Mouse (Mus musculus): Measurements from ENCODE around the gene Rpp14.

Gene Rpp14

GRCm38 (mm10) chr14:8080165-8080679 lies at the start of gene Rpp14:
TSS of gene Rpp14 (plus strand) at chr14:8080367.
- DNase-seq (ENCODE audit: low spot score) = peak; percentile 94

GRCm38 (mm10) chr14:8030535-8030934 lies 49.6 kb upstream of the Rpp14 start:
- no peak for DNase-seq (ENCODE audit: low spot score)

DNA sequence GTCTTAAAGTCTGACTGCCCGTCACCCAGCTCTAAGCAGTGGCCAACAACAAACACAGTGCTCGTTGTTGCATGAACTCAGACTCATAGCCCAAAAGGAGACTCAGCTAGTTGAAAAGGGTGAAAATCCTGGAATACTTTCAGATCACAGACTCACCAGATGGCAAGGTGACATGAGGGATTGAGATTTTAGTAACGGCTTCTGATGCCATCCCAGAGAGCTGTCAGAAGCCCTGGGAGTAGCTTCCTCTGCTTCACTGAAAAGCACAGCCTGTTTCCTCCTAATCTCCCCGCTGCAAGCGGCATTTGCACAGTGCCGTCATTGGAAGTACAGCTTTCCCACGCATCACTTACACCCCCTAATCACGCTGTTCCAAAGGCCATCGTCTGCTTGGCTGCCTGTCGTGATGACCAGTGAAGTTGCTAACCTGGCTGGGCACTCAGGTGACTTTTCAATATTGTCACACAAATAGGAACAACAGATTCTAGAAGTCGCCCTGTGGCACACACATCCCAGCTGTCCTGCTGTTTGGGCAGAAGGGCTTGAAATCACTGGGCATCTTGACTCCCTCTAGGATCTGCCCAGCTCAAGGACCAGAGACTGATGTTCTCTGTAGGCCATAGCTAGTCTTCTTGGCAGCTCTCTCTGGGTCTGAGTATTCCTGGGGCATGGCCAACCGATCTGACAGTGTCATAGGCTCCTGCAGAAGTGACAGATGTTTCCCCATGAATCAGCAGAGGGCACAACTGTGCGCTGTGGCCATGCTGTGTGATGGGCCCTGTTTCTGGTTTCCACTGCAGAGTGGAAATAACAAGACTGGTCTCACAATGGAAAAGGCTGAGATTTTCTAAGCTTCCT lies 47.9 kb upstream of the Rpp14 start:
- no peak for DNase-seq (ENCODE audit: low spot score)

DNA sequence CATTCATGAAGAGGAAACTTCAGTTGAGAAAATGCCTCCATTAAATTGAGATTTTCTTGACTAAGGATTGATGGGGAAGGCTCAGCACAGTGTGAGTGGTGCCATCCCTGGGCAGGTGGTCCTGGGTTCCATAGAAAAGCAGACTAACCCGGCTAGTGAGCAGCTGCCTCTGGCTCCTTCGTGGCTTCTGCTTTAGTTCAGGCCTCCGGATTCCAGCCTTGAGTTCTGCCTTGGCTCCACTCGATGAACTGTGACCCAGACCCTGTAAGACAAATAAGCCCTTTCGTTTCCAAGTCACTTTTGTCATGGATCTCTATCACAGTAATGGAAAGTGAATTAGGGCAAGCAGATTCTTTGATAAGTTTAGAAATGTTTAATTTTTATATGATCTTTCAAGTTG lies 45.6 kb upstream of the Rpp14 start:
- no peak for DNase-seq (ENCODE audit: low spot score)

DNA sequence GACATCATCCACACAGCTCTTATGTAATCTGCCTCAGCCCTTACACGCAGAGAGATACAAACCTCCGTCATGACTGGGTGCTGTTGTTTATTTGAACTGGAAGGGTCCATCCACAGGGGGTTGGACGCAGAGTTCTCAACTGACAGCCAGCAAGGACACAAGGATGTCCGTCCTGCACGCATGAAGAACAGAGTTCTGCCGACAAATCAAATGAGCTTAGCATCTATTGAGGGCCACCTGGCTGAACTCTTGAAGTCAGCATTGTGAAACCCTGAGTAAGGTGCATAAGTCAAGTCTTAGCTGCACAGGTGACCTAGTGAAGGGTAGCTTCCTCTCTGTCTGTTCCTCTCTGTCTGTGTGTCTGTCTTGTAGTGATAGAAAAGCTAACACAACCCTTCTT lies 44.2 kb upstream of the Rpp14 start:
- no peak for DNase-seq (ENCODE audit: low spot score)

GRCm38 (mm10) chr14:8036406-8036805 lies 43.8 kb upstream of the Rpp14 start:
- no peak for DNase-seq (ENCODE audit: low spot score)

DNA sequence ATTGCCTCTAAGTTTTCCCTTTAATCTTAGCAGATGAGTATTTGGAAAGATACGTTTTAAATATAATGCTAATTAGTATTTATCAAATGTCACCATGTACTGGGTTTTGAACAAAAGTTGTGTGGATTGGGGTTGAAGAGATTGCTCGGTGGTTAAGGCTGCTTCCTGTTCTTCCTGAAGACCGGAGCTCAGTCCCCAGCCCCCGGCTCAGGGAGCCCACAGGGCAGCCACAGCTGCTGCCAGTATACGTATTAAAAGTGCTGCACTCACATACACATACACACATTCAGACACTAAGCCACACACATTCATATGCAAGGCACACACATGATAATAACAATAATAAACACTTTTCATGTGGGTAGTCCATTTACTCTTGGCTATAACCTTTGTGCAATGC lies 42.0 kb upstream of the Rpp14 start:
- no peak for DNase-seq (ENCODE audit: low spot score)

GRCm38 (mm10) chr14:8038791-8039448 lies 41.2 kb upstream of the Rpp14 start:
- no peak for DNase-seq (ENCODE audit: low spot score)

GRCm38 (mm10) chr14:8040179-8040578 lies 40.0 kb upstream of the Rpp14 start:
- DNase-seq (ENCODE audit: low spot score) = no peak

DNA sequence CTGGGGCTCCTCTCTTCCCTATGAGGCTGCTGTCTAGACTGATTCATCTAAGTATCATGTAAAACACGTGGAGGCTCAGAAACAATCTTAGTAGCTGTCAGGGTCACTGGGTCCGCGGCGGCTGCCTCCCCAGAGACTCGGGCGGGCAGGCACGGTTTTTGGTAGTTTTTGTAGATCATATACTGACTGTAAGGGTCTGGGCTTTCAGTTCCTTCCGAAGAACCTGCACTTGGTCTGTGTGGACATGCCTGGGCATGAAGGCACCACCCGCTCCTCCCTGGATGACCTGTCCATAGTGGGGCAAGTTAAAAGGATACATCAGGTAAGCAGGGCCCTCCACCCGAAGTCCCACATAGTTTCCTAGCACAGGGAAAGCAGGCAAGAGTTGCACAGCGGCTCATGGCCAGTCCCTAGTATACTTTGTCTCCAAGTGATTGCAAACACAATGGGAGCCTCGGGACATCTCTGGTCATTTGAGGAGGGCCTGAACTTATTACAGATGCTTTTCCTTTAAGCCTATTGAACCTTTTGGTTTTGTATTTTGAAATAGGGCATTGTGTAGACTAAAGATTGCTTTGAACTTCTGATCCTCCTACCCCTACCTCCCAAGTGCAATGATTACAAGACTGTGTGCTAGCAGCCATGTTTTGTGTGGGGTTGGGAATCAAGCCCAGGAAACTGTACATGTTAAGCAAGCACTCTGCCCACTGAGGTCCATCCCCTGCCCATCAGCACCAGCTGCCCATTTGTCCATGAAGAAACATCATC lies 39.1 kb upstream of the Rpp14 start:
- DNase-seq (ENCODE audit: low spot score) = no peak

DNA sequence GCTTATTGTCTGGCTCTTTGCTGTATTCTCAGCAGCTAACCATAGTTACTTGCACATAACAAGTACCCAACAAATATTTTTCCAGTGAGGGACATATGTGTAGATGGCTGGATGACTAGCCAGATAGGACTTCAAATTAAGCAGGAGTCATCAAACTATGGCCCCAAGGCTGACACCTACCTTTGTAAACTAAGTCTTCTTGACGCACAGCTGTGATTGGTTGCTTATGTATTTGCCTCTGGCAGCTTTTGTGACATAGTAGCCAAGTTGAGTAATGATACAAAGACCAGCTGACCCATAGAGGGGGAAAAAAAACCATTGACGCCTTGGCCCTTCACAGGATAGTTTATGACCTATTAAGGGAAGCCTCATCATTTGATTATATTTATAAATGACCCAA lies 38.0 kb upstream of the Rpp14 start:
- DNase-seq (ENCODE audit: low spot score) = no peak

DNA sequence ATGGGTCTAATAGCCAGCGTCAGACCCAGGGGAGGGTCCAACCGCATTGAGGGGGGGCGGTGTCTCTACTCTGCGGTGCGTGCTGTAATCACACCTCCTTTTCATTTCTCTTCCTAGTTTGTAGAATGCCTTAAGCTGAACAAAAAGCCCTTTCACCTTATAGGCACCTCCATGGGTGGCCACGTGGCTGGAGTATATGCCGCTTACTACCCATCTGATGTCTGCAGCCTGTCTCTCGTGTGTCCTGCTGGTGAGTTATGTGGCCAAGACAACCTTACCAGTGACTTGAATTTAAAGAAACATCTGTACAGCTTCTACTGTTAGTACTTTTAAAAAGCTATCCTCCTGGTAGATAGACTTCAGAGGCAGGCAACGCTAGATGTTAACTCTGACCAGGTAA lies 37.6 kb upstream of the Rpp14 start:
- DNase-seq (ENCODE audit: low spot score) = no peak

DNA sequence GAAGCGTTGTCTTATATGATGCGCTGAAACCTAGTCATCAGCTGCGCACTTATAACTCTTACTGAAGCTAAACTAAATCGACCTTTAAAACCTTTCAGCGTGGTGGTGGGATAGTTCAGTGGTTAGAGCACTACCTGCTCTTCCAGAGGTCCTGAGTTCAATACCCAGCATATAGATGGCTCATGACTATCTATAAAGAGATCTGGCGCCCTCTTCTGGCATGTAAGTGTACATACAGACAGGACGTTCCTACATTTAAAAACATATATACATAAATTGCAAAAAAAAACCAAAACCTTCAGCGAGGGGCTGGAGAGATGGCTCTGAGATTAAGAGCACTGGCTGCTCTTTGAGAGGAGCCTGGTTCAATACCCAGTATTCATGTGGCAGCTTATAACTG lies 35.8 kb upstream of the Rpp14 start:
- DNase-seq (ENCODE audit: low spot score) = peak; percentile 50

DNA sequence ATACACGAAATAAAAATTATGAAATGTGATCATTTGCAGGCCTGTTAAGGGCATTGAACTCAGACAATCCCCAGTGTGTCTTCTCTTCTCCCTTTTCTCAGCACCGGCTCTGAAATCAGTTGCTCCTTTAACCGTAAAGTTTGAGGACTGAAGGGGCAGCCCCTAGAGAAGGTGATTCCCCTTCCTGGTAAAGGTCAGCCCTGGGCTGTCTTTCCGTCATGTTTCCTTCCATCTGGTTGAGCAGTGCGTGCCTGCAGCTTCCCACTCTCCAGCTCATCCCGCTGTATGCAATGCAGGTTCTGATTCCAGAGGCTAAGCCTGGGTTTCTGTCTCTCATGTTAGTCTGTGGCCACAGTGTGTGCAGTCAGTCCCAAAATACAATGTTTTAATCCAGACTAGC lies 35.4 kb upstream of the Rpp14 start:
- DNase-seq (ENCODE audit: low spot score) = no peak

- no peak for DNase-seq (ENCODE audit: low spot score)
Measured at GRCm38 (mm10) chr14:8045187-8045846, 34.9 kb upstream of the Rpp14 start.

GRCm38 (mm10) chr14:8046839-8047238 lies 33.3 kb upstream of the Rpp14 start:
- no peak for DNase-seq (ENCODE audit: low spot score)

- DNase-seq (ENCODE audit: low spot score) = no peak
Measured at GRCm38 (mm10) chr14:8049334-8049733, 30.8 kb upstream of the Rpp14 start.

DNA sequence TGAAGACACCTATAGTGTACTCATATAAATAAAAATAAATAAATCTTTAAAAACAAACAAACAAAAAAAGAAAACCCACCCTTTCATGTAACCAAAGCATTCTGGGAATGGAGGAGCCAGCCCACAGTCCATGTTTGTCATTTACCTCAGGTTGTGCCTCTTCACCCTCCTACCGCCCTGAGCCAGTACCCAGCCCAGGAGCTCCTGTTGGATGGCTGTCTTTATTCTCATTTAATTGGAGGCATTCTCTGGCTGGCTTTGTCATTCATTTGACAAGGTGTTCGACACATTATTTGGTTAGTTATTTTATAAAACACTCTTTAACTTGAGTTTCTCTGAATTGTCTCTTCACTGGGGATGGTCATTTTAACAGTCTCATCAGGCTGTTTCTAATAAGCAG lies 28.3 kb upstream of the Rpp14 start:
- no peak for DNase-seq (ENCODE audit: low spot score)

DNA sequence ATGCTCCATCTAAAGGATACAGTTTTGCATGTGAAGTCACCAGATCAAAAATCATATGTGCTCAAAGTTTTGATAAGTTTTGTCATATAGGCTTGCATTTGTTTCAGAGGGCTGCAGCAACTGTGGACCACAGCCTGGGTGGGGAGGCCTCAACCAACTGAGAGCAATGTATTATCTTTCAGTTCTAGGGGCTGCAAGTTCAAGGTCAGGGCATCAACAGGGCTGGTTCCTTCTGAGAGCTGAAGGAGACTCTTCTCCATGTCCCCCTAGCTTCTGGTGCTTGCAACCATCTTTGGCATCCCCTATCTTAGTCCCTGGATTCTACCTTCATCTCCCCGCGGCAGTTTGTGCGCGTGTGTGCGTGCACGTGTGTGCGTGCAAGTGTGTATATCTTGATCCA lies 27.5 kb upstream of the Rpp14 start:
- DNase-seq (ENCODE audit: low spot score) = no peak

GRCm38 (mm10) chr14:8054310-8055102 lies 25.7 kb upstream of the Rpp14 start:
- DNase-seq (ENCODE audit: low spot score) = no peak

- DNase-seq (ENCODE audit: low spot score) = no peak
Measured at GRCm38 (mm10) chr14:8056076-8056475, 24.1 kb upstream of the Rpp14 start.
